Mouse (Mus musculus): ENCODE measurements around the gene Tvp23b. TPM values are rescaled to one million over a fixed set of nuclear protein-coding genes. Genes with fewer than 3 reads are reported as not detected.

Gene Tvp23b
- total and polyA plus RNA-seq, 2 experiments from 2014 or later, result 26.7 to 42.6 TPM

- H3K36me3 ChIP-seq (ENCODE audit: insufficient read depth, low read length), result no peaks in the 10 kb centered on the region
- no peak overlapping the region for H3K4me3 ChIP-seq (ENCODE audit: low read length)
- 80% methylated on average over 8 of the region's 8 CpGs for WGBS
- no peak overlapping the region for H3K4me2 ChIP-seq (ENCODE audit: low read depth, low read length)
- no peaks in the 10 kb centered on the region for H3K9me3 ChIP-seq (ENCODE audit: low read length)
- ATAC-seq (no peak), DNase-seq (ENCODE audit: low spot score) (no peak)
- H3K27me3 ChIP-seq (ENCODE audit: insufficient read depth, low read length), result no peaks in the 10 kb centered on the region
- H3K9ac ChIP-seq (replicated peaks; ENCODE audit: low read length), result no peak overlapping the region
- no peaks in the 10 kb centered on the region for H3K4me1 ChIP-seq (ENCODE audit: insufficient read depth, low read length)
- no peak for TF ChIP-seq CTCF (IDR thresholded peaks at IDR 0.05; ENCODE audit: low read depth)
- H3K27ac ChIP-seq, result no peak overlapping the region
Observed at GRCm38 (mm10) chr11:62869715-62870371, 9.4 kb upstream of the Tvp23b start.

GRCm38 (mm10) chr11:62873479-62873878 is 5.8 kb upstream of the Tvp23b start:
- TF ChIP-seq CTCF (IDR thresholded peaks at IDR 0.05; ENCODE audit: low read depth), result no peak
- no peaks in the 10 kb centered on the region for H3K4me1 ChIP-seq (ENCODE audit: insufficient read depth, low read length)
- no peaks in the 10 kb centered on the region for H3K27me3 ChIP-seq (ENCODE audit: insufficient read depth, low read length)
- no peak overlapping the region for H3K4me2 ChIP-seq (ENCODE audit: low read depth, low read length)
- H3K9me3 ChIP-seq (ENCODE audit: low read length), result no peaks in the 10 kb centered on the region
- WGBS, result 78% methylated on average over 9 of the region's 9 CpGs
- DNase-seq (ENCODE audit: low spot score) (no peak), ATAC-seq (no peak)
- H3K4me3 ChIP-seq (ENCODE audit: low read length), result no peak overlapping the region
- H3K9ac ChIP-seq (replicated peaks; ENCODE audit: low read length), result no peak overlapping the region
- H3K36me3 ChIP-seq (ENCODE audit: insufficient read depth, low read length), result no peaks in the 10 kb centered on the region
- no peak overlapping the region for H3K27ac ChIP-seq

- no peak overlapping the region for H3K4me2 ChIP-seq (ENCODE audit: low read depth, low read length)
- no peak overlapping the region for H3K4me3 ChIP-seq (ENCODE audit: low read length)
- H3K36me3 ChIP-seq (ENCODE audit: insufficient read depth, low read length), result no peaks in the 10 kb centered on the region
- no peaks in the 10 kb centered on the region for H3K4me1 ChIP-seq (ENCODE audit: insufficient read depth, low read length)
- TF ChIP-seq CTCF (IDR thresholded peaks at IDR 0.05; ENCODE audit: low read depth), result no peak
- no peaks in the 10 kb centered on the region for H3K27me3 ChIP-seq (ENCODE audit: insufficient read depth, low read length)
- no peak overlapping the region for H3K27ac ChIP-seq
- ATAC-seq, result no peak
- no peak for DNase-seq (ENCODE audit: low spot score)
- H3K9ac ChIP-seq (replicated peaks; ENCODE audit: low read length), result no peak overlapping the region
- 73% methylated on average over 1 of the region's 1 CpGs for WGBS
- no peaks in the 10 kb centered on the region for H3K9me3 ChIP-seq (ENCODE audit: low read length)
Observed at GRCm38 (mm10) chr11:62875696-62876095, 3.6 kb upstream of the Tvp23b start.

GRCm38 (mm10) chr11:62876445-62876844 is 2.8 kb upstream of the Tvp23b start:
- 88% methylated on average over 4 of the region's 4 CpGs for WGBS
- Histone ChIP-seq H3K4me3 (ENCODE audit: low read length) (no peak overlapping the region), H3K27me3 (ENCODE audit: insufficient read depth, low read length) (no peaks in the 10 kb centered on the region), H3K36me3 (ENCODE audit: insufficient read depth, low read length) (no peaks in the 10 kb centered on the region), H3K4me1 (ENCODE audit: insufficient read depth, low read length) (no peaks in the 10 kb centered on the region), H3K9me3 (ENCODE audit: low read length) (no peaks in the 10 kb centered on the region), H3K4me2 (ENCODE audit: low read depth, low read length) (no peak overlapping the region), H3K9ac (replicated peaks; ENCODE audit: low read length) (no peak overlapping the region), H3K27ac (no peak overlapping the region)
- no peak for TF ChIP-seq CTCF (IDR thresholded peaks at IDR 0.05; ENCODE audit: low read depth)
- ATAC-seq, result no peak
- DNase-seq (ENCODE audit: low spot score), result no peak

- Histone ChIP-seq H3K9me3 (ENCODE audit: low read length) (no peaks in the 10 kb centered on the region), H3K4me1 (ENCODE audit: insufficient read depth, low read length) (no peaks in the 10 kb centered on the region), H3K4me2 (ENCODE audit: low read depth, low read length) (no peak overlapping the region), H3K36me3 (ENCODE audit: insufficient read depth, low read length) (no peaks in the 10 kb centered on the region), H3K27ac (no peak overlapping the region), H3K4me3 (ENCODE audit: low read length) (no peak overlapping the region), H3K27me3 (ENCODE audit: insufficient read depth, low read length) (no peaks in the 10 kb centered on the region), H3K9ac (replicated peaks; ENCODE audit: low read length) (no peak overlapping the region)
- WGBS, result 83% methylated on average over 1 of the region's 1 CpGs
- ATAC-seq, result no peak
- no peak for TF ChIP-seq CTCF (IDR thresholded peaks at IDR 0.05; ENCODE audit: low read depth)
- no peak for DNase-seq (ENCODE audit: low spot score)
Observed at GRCm38 (mm10) chr11:62877391-62877790, 1.9 kb upstream of the Tvp23b start.

- Histone ChIP-seq H3K27me3 (ENCODE audit: insufficient read depth, low read length) (no peaks in the 10 kb centered on the region), H3K27ac (no peak overlapping the region), H3K36me3 (ENCODE audit: insufficient read depth, low read length) (no peaks in the 10 kb centered on the region), H3K9ac (replicated peaks; ENCODE audit: low read length) (peak overlapping the region; percentile 79; the same call in 1 of the 2 replicates), H3K4me1 (ENCODE audit: insufficient read depth, low read length) (no peaks in the 10 kb centered on the region), H3K4me3 (ENCODE audit: low read length) (peak overlapping the region; percentile 67), H3K9me3 (ENCODE audit: low read length) (no peaks in the 10 kb centered on the region), H3K4me2 (ENCODE audit: low read depth, low read length) (peak overlapping the region; percentile 81)
- ATAC-seq (no peak), DNase-seq (ENCODE audit: low spot score) (no peak)
- TF ChIP-seq CTCF (IDR thresholded peaks at IDR 0.05; ENCODE audit: low read depth), result no peak
- 24% methylated on average over 9 of the region's 9 CpGs for WGBS
Observed at GRCm38 (mm10) chr11:62878728-62879127, 527 bp upstream of the Tvp23b start.

GRCm38 (mm10) chr11:62883407-62883806 is 4.2 kb downstream of the Tvp23b start:
- DNase-seq (ENCODE audit: low spot score) (no peak), ATAC-seq (no peak)
- Histone ChIP-seq H3K4me1 (ENCODE audit: insufficient read depth, low read length) (no peaks in the 10 kb centered on the region), H3K4me3 (ENCODE audit: low read length) (no peak overlapping the region), H3K4me2 (ENCODE audit: low read depth, low read length) (no peak overlapping the region), H3K9ac (replicated peaks; ENCODE audit: low read length) (no peak overlapping the region), H3K9me3 (ENCODE audit: low read length) (no peaks in the 10 kb centered on the region), H3K27ac (no peak overlapping the region), H3K27me3 (ENCODE audit: insufficient read depth, low read length) (no peaks in the 10 kb centered on the region), H3K36me3 (ENCODE audit: insufficient read depth, low read length) (peaks cover 22% of the 10 kb centered on the region; the same call in 1 of the 2 replicates)
- TF ChIP-seq CTCF (IDR thresholded peaks at IDR 0.05; ENCODE audit: low read depth), result no peak
- 84% methylated on average over 8 of the region's 8 CpGs for WGBS

All from hindbrain, postnatal 0 days (tissue).